In genomic region chr17:14943729-14944059, GRCm38 (mm10) we compare ENCODE assay signal across 8 mouse cellular contexts. TPM values are rescaled to one million over a fixed set of nuclear protein-coding genes. Genes with fewer than 3 reads are reported as not detected.
A peak's percentile ranks its signal among the peaks of the same experiment; 100 is the strongest.
DNase-seq lines count a peak whose midpoint lies in the region; ATAC-seq and TF ChIP-seq lines count a peak whose summit lies in the region.

No protein-coding gene starts in this region.

- peaks cover 7% of the 10 kb centered on the region for H3K4me1 ChIP-seq in bone marrow macrophage, adult 2 months (ENCODE audit: control insufficient read depth, insufficient read depth, low read length)
- H3K4me1 ChIP-seq in hindbrain, embryonic 15.5 days (replicated peaks) = peaks cover 33% of the 10 kb centered on the region
- peaks cover 19% of the 10 kb centered on the region for H3K4me1 ChIP-seq in midbrain, embryonic 12.5 days

- H3K27me3 ChIP-seq in hindbrain, embryonic 15.5 days = no peaks in the 10 kb centered on the region
- H3K27me3 ChIP-seq in midbrain, embryonic 12.5 days = no peaks in the 10 kb centered on the region

- H3K9me3 ChIP-seq in hindbrain, embryonic 15.5 days = no peaks in the 10 kb centered on the region
- no peaks in the 10 kb centered on the region for H3K9me3 ChIP-seq in midbrain, embryonic 12.5 days

- H3K4me3 ChIP-seq in layer of hippocampus, adult 2 months = peak overlapping the region; percentile 96
- H3K4me3 ChIP-seq in bone marrow macrophage, adult 2 months (ENCODE audit: insufficient read depth, low read length) = peak overlapping the region; percentile 85
- H3K4me3 ChIP-seq in hindbrain, embryonic 15.5 days = peak overlapping the region; percentile 56
- H3K4me3 ChIP-seq in midbrain, embryonic 12.5 days = peak overlapping the region; percentile 77

- no peak for ATAC-seq in hindbrain, embryonic 15.5 days (ENCODE audit: low FRiP score, low read depth)
- no peak; the same call in 1 of the 2 replicates for ATAC-seq in midbrain, embryonic 12.5 days (ENCODE audit: low FRiP score, low read depth)

- H3K36me3 ChIP-seq in hindbrain, embryonic 15.5 days = peaks cover 19% of the 10 kb centered on the region
- H3K36me3 ChIP-seq in midbrain, embryonic 12.5 days = peaks cover 8% of the 10 kb centered on the region

- WGBS in hindbrain, embryonic 15.5 days = 26% methylated on average over 16 of the region's 16 CpGs
- 26% methylated on average over 16 of the region's 16 CpGs for WGBS in midbrain, embryonic 12.5 days

- peak overlapping the region; percentile 67 for H3K9ac ChIP-seq in hindbrain, embryonic 15.5 days
- peak overlapping the region; percentile 90 for H3K9ac ChIP-seq in midbrain, embryonic 12.5 days (replicated peaks)

- TF ChIP-seq CTCF in layer of hippocampus, adult 2 months (conservative IDR thresholded peaks at IDR 0.05) = no peak
- no peak for TF ChIP-seq CTCF in bone marrow macrophage, adult 2 months (IDR thresholded peaks at IDR 0.05; ENCODE audit: low read depth, low read length)

- no peak for DNase-seq in layer of hippocampus, adult 2 months (ENCODE audit: low spot score in 2 of 2)
- DNase-seq in layer of hippocampus, postnatal 36 days = no peak
- no peak for DNase-seq in adrenal gland, adult (ENCODE audit: inconsistent age in 2 of 2, low spot score in 1 of 2)
- DNase-seq in retina, postnatal 1 day = no peak
- no peak for DNase-seq in kidney, adult 9 months

- H3K27ac ChIP-seq in layer of hippocampus, adult 2 months = peak overlapping the region; percentile 95
- no peak overlapping the region for H3K27ac ChIP-seq in bone marrow macrophage, adult 2 months (ENCODE audit: insufficient read depth, low read depth, low read length)
- H3K27ac ChIP-seq in hindbrain, embryonic 15.5 days (replicated peaks) = peak overlapping the region; percentile 72; the same call in 1 of the 2 replicates
- H3K27ac ChIP-seq in midbrain, embryonic 12.5 days (replicated peaks) = no peak overlapping the region

- peak overlapping the region; percentile 80 for H3K4me2 ChIP-seq in hindbrain, embryonic 15.5 days
- H3K4me2 ChIP-seq in midbrain, embryonic 12.5 days (replicated peaks) = peak overlapping the region; percentile 92

- TF ChIP-seq POLR2A in bone marrow macrophage, adult 2 months (IDR thresholded peaks at IDR 0.05; ENCODE audit: borderline replicate concordance, low read depth, low read length) = no peak

RNA-seq across cellular contexts. Expression of gene 1600012H06Rik, which starts 0.7 kb away (rescaled TPM):
- total RNA-seq in layer of hippocampus, adult 2 months (2021) = 10 to 100 TPM; 17.1 to 18.1 TPM
- total RNA-seq in layer of hippocampus, postnatal 36 days (2021) = 10 to 100 TPM; 15.6 to 15.7 TPM
- polyA plus RNA-seq in bone marrow macrophage, adult 2 months (2012; ENCODE audit: insufficient read depth, insufficient read length, missing spikeins) = 39.2 and 42.5 TPM in 2 replicates
- 25.7 and 27.3 TPM in 2 replicates for polyA plus RNA-seq in hindbrain, embryonic 15.5 days (2015; fragmentation: Nextera tagmentation; extraction: Ambion mirVana)
- polyA plus RNA-seq in midbrain, embryonic 12.5 days (2016; fragmentation: Nextera tagmentation; extraction: Ambion mirVana) = 31.4 and 33.1 TPM in 2 replicates

RNA-seq across cellular contexts. Expression of gene Wdr27, which starts 0.7 kb away (rescaled TPM):
- 1 to 10 TPM; 3.9 to 4.2 TPM for total RNA-seq in layer of hippocampus, adult 2 months (2021)
- total RNA-seq in layer of hippocampus, postnatal 36 days (2021) = 1 to 10 TPM; 2.4 to 3.0 TPM
- 1.9 and 3.8 TPM in 2 replicates for polyA plus RNA-seq in bone marrow macrophage, adult 2 months (2012; ENCODE audit: insufficient read depth, insufficient read length, missing spikeins)
- polyA plus RNA-seq in hindbrain, embryonic 15.5 days (2015; fragmentation: Nextera tagmentation; extraction: Ambion mirVana) = 9.9 and 10.5 TPM in 2 replicates
- 4.7 and 7.1 TPM in 2 replicates for polyA plus RNA-seq in midbrain, embryonic 12.5 days (2016; fragmentation: Nextera tagmentation; extraction: Ambion mirVana)

RNA-seq across cellular contexts. Expression of gene Phf10, which starts 17.4 kb away (rescaled TPM):
- total RNA-seq in layer of hippocampus, adult 2 months (2021) = 10 to 100 TPM; 55.1 to 55.6 TPM
- total RNA-seq in layer of hippocampus, postnatal 36 days (2021) = 10 to 100 TPM; 59.6 to 61.6 TPM
- 63.5 and 66.4 TPM in 2 replicates for polyA plus RNA-seq in bone marrow macrophage, adult 2 months (2012; ENCODE audit: insufficient read depth, insufficient read length, missing spikeins)
- 14.2 and 16.5 TPM in 2 replicates for polyA plus RNA-seq in hindbrain, embryonic 15.5 days (2015; fragmentation: Nextera tagmentation; extraction: Ambion mirVana)
- polyA plus RNA-seq in midbrain, embryonic 12.5 days (2016; fragmentation: Nextera tagmentation; extraction: Ambion mirVana) = 23.4 and 23.7 TPM in 2 replicates

RNA-seq across cellular contexts. Expression of gene 9030025P20Rik, which starts 34.6 kb away (rescaled TPM):
- 1 to 10 TPM; 8.8 to 9.1 TPM for total RNA-seq in layer of hippocampus, adult 2 months (2021)
- total RNA-seq in layer of hippocampus, postnatal 36 days (2021) = 1 to 10 TPM; 7.3 to 8.5 TPM
- 34.4 and 36.8 TPM in 2 replicates for polyA plus RNA-seq in bone marrow macrophage, adult 2 months (2012; ENCODE audit: insufficient read depth, insufficient read length, missing spikeins)
- 8.3 and 8.7 TPM in 2 replicates for polyA plus RNA-seq in hindbrain, embryonic 15.5 days (2015; fragmentation: Nextera tagmentation; extraction: Ambion mirVana)
- polyA plus RNA-seq in midbrain, embryonic 12.5 days (2016; fragmentation: Nextera tagmentation; extraction: Ambion mirVana) = 14.0 and 14.8 TPM in 2 replicates

RNA-seq across cellular contexts. Expression of gene Gm3417, which starts 34.9 kb away (rescaled TPM):
- total RNA-seq in layer of hippocampus, adult 2 months (2021) = 1 to 10 TPM in 1 of 2 experiments, not detected in 1; 1.6 TPM
- total RNA-seq in layer of hippocampus, postnatal 36 days (2021) = under 1 TPM in 1 of 2 experiments, not detected in 1; 0.60 TPM
- not detected in 2 replicates for polyA plus RNA-seq in bone marrow macrophage, adult 2 months (2012; ENCODE audit: insufficient read depth, insufficient read length, missing spikeins)
- polyA plus RNA-seq in hindbrain, embryonic 15.5 days (2015; fragmentation: Nextera tagmentation; extraction: Ambion mirVana) = 0.29 and 0.59 TPM in 2 replicates
- polyA plus RNA-seq in midbrain, embryonic 12.5 days (2016; fragmentation: Nextera tagmentation; extraction: Ambion mirVana) = 1.0 and 1.2 TPM in 2 replicates

Comparison
In these comparisons a context has a peak if more than half of its experiments do, and no peak if none do; other contexts are left out.
1. H3K27ac ChIP-seq: peak in layer of hippocampus, adult 2 months (single experiment) and hindbrain, embryonic 15.5 days (single experiment); none in bone marrow macrophage, adult 2 months (single experiment) and midbrain, embryonic 12.5 days (single experiment).
2. Peak in every context shown above with its lines, with median percentiles within 50 percentile points of each other: H3K4me3 ChIP-seq.